Mouse (Mus musculus) B cell, adult 2 months (primary cell): ENCODE results near the gene Taar7e.
"Not testable (repeated sequence)": the region's sequence is repeated elsewhere in the genome, so short reads cannot be mapped to it uniquely, and the experiment has no call there.

ENCODE experiments used
- DNase-seq, 2 experiments: peaks; one replicate each; pipeline ENCODE4 v3.0.0; 2022

Gene Taar7e

GRCm38 (mm10) chr10:24037314-24037713, at the start of gene Taar7e:
Gene Taar7e (plus strand): TSS chr10:24037614.
- DNase-seq: no peak

GRCm38 (mm10) chr10:23993381-23993780, 44.0 kb upstream of the Taar7e start, which contains the start of gene Taar7a:
Gene Taar7a (minus strand): TSS chr10:23993481.
- no peak for DNase-seq

GRCm38 (mm10) chr10:23999639-24000038, 37.8 kb upstream of the Taar7e start, which contains the start of gene Taar7b:
Gene Taar7b (plus strand): TSS chr10:23999939.
- no peak for DNase-seq

GRCm38 (mm10) chr10:24006442-24006841, 31.0 kb upstream of the Taar7e start:
- no peak for DNase-seq

- no peak for DNase-seq
These were observed 30.4 kb upstream of the Taar7e start for GRCm38 (mm10) chr10:24007034-24007433.

GRCm38 (mm10) chr10:24008143-24008542, 29.3 kb upstream of the Taar7e start:
- no peak for DNase-seq

- DNase-seq: no peak
These were observed 10.5 kb upstream of the Taar7e start, which contains the start of gene Taar7d for GRCm38 (mm10) chr10:24026922-24027321. Gene Taar7d (plus strand): TSS chr10:24027222.

- DNase-seq: no peak
These were observed 6.1 kb upstream of the Taar7e start for GRCm38 (mm10) chr10:24031347-24031746.

GRCm38 (mm10) chr10:24040120-24040869, 2.9 kb downstream of the Taar7e start:
- no peak for DNase-seq

GRCm38 (mm10) chr10:24049210-24049609, 11.8 kb downstream of the Taar7e start, which contains the start of gene Taar7f:
Gene Taar7f (plus strand): TSS chr10:24049510.
- no peak for DNase-seq

- DNase-seq: no peak
These were observed 14.6 kb downstream of the Taar7e start for GRCm38 (mm10) chr10:24052039-24052438.

GRCm38 (mm10) chr10:24058986-24059385, 21.6 kb downstream of the Taar7e start:
- DNase-seq: no peak

- DNase-seq: not testable (repeated sequence)
These were observed 37.3 kb downstream of the Taar7e start for GRCm38 (mm10) chr10:24074751-24075150.

- not testable (repeated sequence) for DNase-seq
These were observed 38.8 kb downstream of the Taar7e start, which contains the start of gene Taar8a for GRCm38 (mm10) chr10:24076200-24076599. Gene Taar8a (plus strand): TSS chr10:24076500.

GRCm38 (mm10) chr10:24080166-24080565, 42.8 kb downstream of the Taar7e start:
- DNase-seq: peak; percentile 7 to 20

GRCm38 (mm10) chr10:24085936-24086335, 48.5 kb downstream of the Taar7e start:
- DNase-seq: no peak

- no peak for DNase-seq
These were observed 49.1 kb downstream of the Taar7e start for GRCm38 (mm10) chr10:24086555-24086954.

- DNase-seq: no peak
These were observed 49.8 kb downstream of the Taar7e start for GRCm38 (mm10) chr10:24087168-24087567.
